In the genomic region with DNA sequence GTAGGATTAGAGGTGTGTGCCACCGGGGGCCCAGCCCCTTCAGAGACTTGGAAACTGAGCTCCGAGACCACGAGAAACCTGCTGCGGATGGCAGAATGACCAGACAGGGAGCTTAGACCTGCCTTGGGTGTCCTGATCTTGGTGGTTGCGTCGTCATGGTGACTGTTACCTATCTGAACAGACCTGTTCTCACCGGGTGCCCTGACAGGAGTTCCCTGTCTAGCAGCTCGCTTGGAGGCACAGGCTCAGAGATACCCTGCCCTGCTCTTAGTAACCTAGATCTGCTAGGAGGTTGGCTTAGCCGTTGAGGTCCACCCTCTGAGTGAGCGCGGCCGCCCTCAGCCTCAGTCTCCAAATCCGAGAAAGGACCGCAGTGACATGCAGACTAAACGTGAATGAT, we compare ENCODE assay signal across 9 mouse cellular contexts.
DNase-seq lines count a peak whose midpoint lies in the region; ATAC-seq lines count a peak whose summit lies in the region.
"Had no signal": no experiment of that assay in that cellular context is flagged by ENCODE, and none has a peak within 500 bp of the region (broad histone marks: within the 10 kb centered on the region; RNA-seq: fewer than 3 reads in every experiment).

No protein-coding gene starts in this region.

- H3K36me3 ChIP-seq in lung, embryonic 16.5 days (ENCODE audit: control insufficient read depth, insufficient read depth, low read length): no peaks in the 10 kb centered on the region
- no peaks in the 10 kb centered on the region for H3K36me3 ChIP-seq in intestine, embryonic 15.5 days
- no peaks in the 10 kb centered on the region for H3K36me3 ChIP-seq in stomach, embryonic 14.5 days (ENCODE audit: control insufficient read depth, insufficient read depth, low read length)
- H3K36me3 ChIP-seq: limb, embryonic 13.5 days had no signal

- ATAC-seq in lung, embryonic 16.5 days (ENCODE audit: low read depth): no peak
- ATAC-seq in intestine, embryonic 15.5 days: 0 out of 2 replicates have a peak, but pooled peaks have one; percentile 2
- ATAC-seq in stomach, embryonic 14.5 days (ENCODE audit: insufficient number of reproducible peaks, insufficient read depth, low FRiP score, low read depth): no peak

- H3K9ac ChIP-seq in lung, embryonic 16.5 days (ENCODE audit: low read length): no peak overlapping the region; the same call in 1 of the 2 replicates
- H3K9ac ChIP-seq in intestine, embryonic 15.5 days: no peak overlapping the region; the same call in 1 of the 2 replicates
- 0 out of 2 replicates have a peak overlapping the region, but pooled peaks have one; percentile 28 for H3K9ac ChIP-seq in stomach, embryonic 14.5 days (replicated peaks; ENCODE audit: low read depth, low read length)
- H3K9ac ChIP-seq: limb, embryonic 13.5 days had no signal

- H3K9me3 ChIP-seq in lung, embryonic 16.5 days (ENCODE audit: control insufficient read depth, low read length): no peaks in the 10 kb centered on the region
- H3K9me3 ChIP-seq in intestine, embryonic 15.5 days: no peaks in the 10 kb centered on the region
- no peaks in the 10 kb centered on the region for H3K9me3 ChIP-seq in stomach, embryonic 14.5 days (ENCODE audit: control insufficient read depth, low read depth, low read length)
- H3K9me3 ChIP-seq: limb, embryonic 13.5 days had no signal

- no peak overlapping the region for H3K4me3 ChIP-seq in lung, embryonic 16.5 days (ENCODE audit: low read length)
- no peak overlapping the region for H3K4me3 ChIP-seq in intestine, embryonic 15.5 days (replicated peaks)
- H3K4me3 ChIP-seq in stomach, embryonic 14.5 days (ENCODE audit: low read depth, low read length): no peak overlapping the region
- H3K4me3 ChIP-seq: limb, embryonic 13.5 days had no signal

- no peak overlapping the region for H3K4me2 ChIP-seq in lung, embryonic 16.5 days (ENCODE audit: low read depth, low read length)
- H3K4me2 ChIP-seq in intestine, embryonic 15.5 days (replicated peaks): peak overlapping the region; percentile 6; the same call in 1 of the 2 replicates
- no peak overlapping the region for H3K4me2 ChIP-seq in stomach, embryonic 14.5 days (replicated peaks; ENCODE audit: low read depth, low read length)

- H3K27me3 ChIP-seq in lung, embryonic 16.5 days (ENCODE audit: control insufficient read depth, insufficient read depth, low read depth, low read length): no peaks in the 10 kb centered on the region
- no peaks in the 10 kb centered on the region for H3K27me3 ChIP-seq in intestine, embryonic 15.5 days (replicated peaks)
- H3K27me3 ChIP-seq in stomach, embryonic 14.5 days (ENCODE audit: control insufficient read depth, insufficient read depth, low read length): no peaks in the 10 kb centered on the region

- peak overlapping the region; percentile 29; the same call in 1 of the 2 replicates for H3K27ac ChIP-seq in lung, embryonic 16.5 days (ENCODE audit: low read length)
- peak overlapping the region; percentile 70 for H3K27ac ChIP-seq in intestine, embryonic 15.5 days
- peak overlapping the region; percentile 61 for H3K27ac ChIP-seq in stomach, embryonic 14.5 days (ENCODE audit: low read length)
- H3K27ac ChIP-seq: limb, embryonic 13.5 days had no signal

- 60% methylated on average over 15 of the region's 15 CpGs for WGBS in lung, embryonic 16.5 days
- 64% methylated on average over 15 of the region's 15 CpGs for WGBS in intestine, embryonic 15.5 days
- WGBS in stomach, embryonic 14.5 days: 63% methylated on average over 15 of the region's 15 CpGs

- H3K4me1 ChIP-seq in lung, embryonic 16.5 days (replicated peaks; ENCODE audit: control insufficient read depth, insufficient read depth, low read length): peaks cover 54% of the 10 kb centered on the region
- H3K4me1 ChIP-seq in intestine, embryonic 15.5 days (replicated peaks): peaks cover 74% of the 10 kb centered on the region
- peaks cover 63% of the 10 kb centered on the region for H3K4me1 ChIP-seq in stomach, embryonic 14.5 days (ENCODE audit: control insufficient read depth, insufficient read depth, low read length)

- peak; percentile 59 for DNase-seq in cerebellum, adult 9-11 months
- no peak for DNase-seq in cerebellum, postnatal 10 days
- no peak for DNase-seq in lung, postnatal 14 days
- no peak for DNase-seq in frontal cortex, postnatal 14 days (ENCODE audit: low spot score in 2 of 2)
- no peak for DNase-seq in embryo, embryonic 10 days (ENCODE audit: low spot score)
